Mouse (Mus musculus): ENCODE data around the gene Sugct. TPM values are rescaled to one million over a fixed set of nuclear protein-coding genes. Genes with fewer than 3 reads are reported as not detected.

Gene Sugct
- polyA plus RNA-seq, 1 experiment from 2014 or later, result 5.7 TPM

- whole genome bisulfite sequencing, result 60% methylated on average over 2 of the region's 2 CpGs
- Histone ChIP-seq H3K4me2 (no peak overlapping the region), H3K9me3 (no peaks in the 10 kb centered on the region), H3K9ac (no peak overlapping the region), H3K4me3 (no peak overlapping the region), H3K36me3 (no peaks in the 10 kb centered on the region), H3K27ac (no peak overlapping the region), H3K4me1 (peaks cover 24% of the 10 kb centered on the region), H3K27me3 (no peaks in the 10 kb centered on the region)
- ATAC-seq (ENCODE audit: borderline replicate concordance, extremely low read depth, low FRiP score, low TSS enrichment), result no peak
Observed at GRCm38 (mm10) chr13:17081618-17082017, 613.7 kb downstream of the Sugct start.

GRCm38 (mm10) chr13:17065552-17065951 lies 629.8 kb downstream of the Sugct start:
- no peak for ATAC-seq (ENCODE audit: borderline replicate concordance, extremely low read depth, low FRiP score, low TSS enrichment)
- H3K9ac ChIP-seq, result no peak overlapping the region
- 71% methylated on average over 3 of the region's 3 CpGs for WGBS
- H3K9me3 ChIP-seq, result no peaks in the 10 kb centered on the region
- no peak overlapping the region for H3K4me2 ChIP-seq
- H3K27me3 ChIP-seq, result no peaks in the 10 kb centered on the region
- H3K36me3 ChIP-seq, result no peaks in the 10 kb centered on the region
- H3K4me3 ChIP-seq, result no peak overlapping the region
- H3K4me1 ChIP-seq, result no peaks in the 10 kb centered on the region
- H3K27ac ChIP-seq, result no peak overlapping the region

- no peaks in the 10 kb centered on the region for H3K9me3 ChIP-seq
Observed at GRCm38 (mm10) chr13:17056650-17057049, 638.7 kb downstream of the Sugct start.

DNA sequence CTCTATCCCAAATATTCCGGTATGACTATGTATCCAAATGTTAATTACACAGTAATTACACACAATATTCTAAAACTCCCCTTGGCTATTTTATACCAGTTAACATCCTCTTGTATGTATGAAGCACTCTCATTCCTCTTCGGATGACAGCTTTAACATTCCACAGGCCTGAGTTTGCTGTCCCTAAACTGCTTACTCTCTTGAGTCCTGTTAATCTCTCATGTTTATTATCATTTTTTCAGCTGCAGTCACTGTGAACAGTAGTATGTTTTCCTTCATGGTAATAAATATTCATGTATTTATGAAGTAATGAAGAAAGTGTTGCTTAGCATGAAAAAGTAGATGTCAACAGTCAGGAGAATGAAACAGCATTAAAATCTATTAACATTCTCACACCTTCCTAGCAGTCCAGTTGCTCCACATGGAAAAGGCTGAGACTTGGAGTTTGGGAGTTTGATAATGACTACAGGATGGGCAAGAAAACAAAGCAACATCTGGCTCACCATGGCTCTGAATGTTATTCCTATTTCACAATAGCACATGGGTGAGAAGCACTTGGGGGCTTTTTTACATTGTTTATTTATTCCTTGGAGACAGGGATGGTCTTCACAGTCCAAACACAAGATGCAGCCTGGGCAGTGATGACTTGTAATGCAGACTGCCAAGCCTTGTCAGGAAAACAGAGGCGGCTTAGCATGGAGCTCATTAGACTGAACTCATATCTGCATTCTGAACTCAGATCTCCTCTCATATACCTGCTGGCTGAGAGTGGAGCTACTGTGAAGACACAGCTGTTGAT lies 651.7 kb downstream of the Sugct start:
- H3K4me1 ChIP-seq, result no peaks in the 10 kb centered on the region
- no peak overlapping the region for H3K9ac ChIP-seq
- no peaks in the 10 kb centered on the region for H3K27me3 ChIP-seq
- H3K27ac ChIP-seq, result no peak overlapping the region
- 60% methylated on average over 3 of the region's 3 CpGs for WGBS
- no peaks in the 10 kb centered on the region for H3K36me3 ChIP-seq
- H3K9me3 ChIP-seq, result no peaks in the 10 kb centered on the region
- peak; percentile 89; the same call in 1 of the 2 replicates for ATAC-seq (ENCODE audit: borderline replicate concordance, extremely low read depth, low FRiP score, low TSS enrichment)
- no peak overlapping the region for H3K4me2 ChIP-seq
- no peak overlapping the region for H3K4me3 ChIP-seq

More at GRCm38 (mm10) chr13:17056650-17057049, 638.7 kb downstream of the Sugct start:
- Histone ChIP-seq H3K4me1 (no peaks in the 10 kb centered on the region), H3K27ac (no peak overlapping the region), H3K27me3 (no peaks in the 10 kb centered on the region), H3K36me3 (no peaks in the 10 kb centered on the region), H3K4me2 (no peak overlapping the region), H3K9ac (no peak overlapping the region), H3K4me3 (no peak overlapping the region)
- WGBS, result 85% methylated on average over 2 of the region's 2 CpGs
- ATAC-seq (ENCODE audit: borderline replicate concordance, extremely low read depth, low FRiP score, low TSS enrichment), result no peak

DNA sequence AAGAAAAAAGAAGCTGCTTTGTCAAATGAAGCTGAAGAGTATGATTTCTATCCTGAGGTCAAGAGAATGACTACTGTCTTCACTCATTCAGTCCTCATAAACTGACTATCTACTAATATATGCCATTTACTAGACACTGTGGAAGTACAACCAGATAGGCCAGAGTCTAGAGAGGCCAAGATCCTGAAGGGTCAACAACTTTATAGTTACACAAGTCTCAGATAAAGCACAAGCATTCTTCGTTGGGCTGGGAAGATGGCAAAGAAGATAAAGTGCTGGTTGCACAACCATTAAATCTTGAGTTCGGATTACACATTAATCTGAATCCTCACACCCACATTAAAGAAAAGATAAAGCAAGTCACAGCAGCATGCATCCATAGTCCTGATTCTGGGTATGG lies 653.0 kb downstream of the Sugct start:
- Histone ChIP-seq H3K4me3 (no peak overlapping the region), H3K27me3 (no peaks in the 10 kb centered on the region), H3K4me1 (no peaks in the 10 kb centered on the region), H3K36me3 (no peaks in the 10 kb centered on the region), H3K27ac (no peak overlapping the region), H3K9me3 (no peaks in the 10 kb centered on the region), H3K4me2 (no peak overlapping the region), H3K9ac (no peak overlapping the region)
- 61% methylated on average over 2 of the region's 2 CpGs for WGBS
- no peak for ATAC-seq (ENCODE audit: borderline replicate concordance, extremely low read depth, low FRiP score, low TSS enrichment)

DNA sequence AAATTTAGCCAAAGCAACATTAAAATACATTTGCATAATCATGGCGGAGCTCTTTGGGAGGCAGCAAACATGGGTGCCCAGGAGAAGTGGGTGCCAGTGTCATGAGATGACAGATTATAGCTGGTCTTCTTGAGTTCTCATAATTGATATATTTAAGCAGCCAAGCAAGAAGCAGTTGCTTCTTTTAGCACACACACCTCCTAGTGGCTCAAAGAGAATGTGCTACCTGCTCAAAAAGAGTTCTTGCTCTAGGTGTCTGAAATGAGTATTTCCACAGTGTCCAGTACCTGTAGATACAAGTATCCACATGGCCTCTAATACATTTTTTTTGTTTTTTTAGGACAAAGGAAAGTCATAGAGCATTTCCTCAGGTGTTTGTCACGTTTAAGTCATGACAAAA lies 655.6 kb downstream of the Sugct start:
- Histone ChIP-seq H3K27me3 (no peaks in the 10 kb centered on the region), H3K4me1 (no peaks in the 10 kb centered on the region), H3K4me3 (no peak overlapping the region), H3K9ac (no peak overlapping the region), H3K36me3 (no peaks in the 10 kb centered on the region), H3K27ac (no peak overlapping the region), H3K9me3 (no peaks in the 10 kb centered on the region), H3K4me2 (no peak overlapping the region)
- ATAC-seq (ENCODE audit: borderline replicate concordance, extremely low read depth, low FRiP score, low TSS enrichment), result no peak
- 80% methylated on average over 2 of the region's 2 CpGs for WGBS

GRCm38 (mm10) chr13:17038341-17038740 lies 657.0 kb downstream of the Sugct start:
- no peak overlapping the region for H3K4me3 ChIP-seq
- no peaks in the 10 kb centered on the region for H3K27me3 ChIP-seq
- no peaks in the 10 kb centered on the region for H3K36me3 ChIP-seq
- no peak overlapping the region for H3K27ac ChIP-seq
- no peak for ATAC-seq (ENCODE audit: borderline replicate concordance, extremely low read depth, low FRiP score, low TSS enrichment)
- no peak overlapping the region for H3K9ac ChIP-seq
- no peak overlapping the region for H3K4me2 ChIP-seq
- no peaks in the 10 kb centered on the region for H3K4me1 ChIP-seq
- WGBS, result 53% methylated on average over 4 of the region's 4 CpGs
- no peaks in the 10 kb centered on the region for H3K9me3 ChIP-seq

DNA sequence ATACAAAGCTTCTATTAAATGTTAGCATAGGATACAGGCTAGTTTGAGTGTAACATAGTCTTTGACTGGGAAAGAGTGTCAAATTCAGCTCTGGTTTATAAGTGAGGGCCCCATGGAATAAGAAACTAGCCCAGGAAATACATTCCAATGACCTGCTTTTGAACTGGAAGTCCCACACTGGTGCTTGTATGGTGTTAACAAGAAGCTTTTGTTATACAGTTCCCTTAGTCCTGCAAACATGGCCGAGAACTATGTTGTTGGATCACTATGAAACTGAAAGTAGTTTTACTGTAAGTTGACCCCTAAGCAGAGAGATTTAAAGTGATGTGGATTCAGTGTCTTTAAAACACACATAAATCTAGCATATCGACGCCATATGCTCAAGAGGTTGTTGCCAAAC lies 657.5 kb downstream of the Sugct start:
- Histone ChIP-seq H3K4me3 (no peak overlapping the region), H3K27me3 (no peaks in the 10 kb centered on the region), H3K4me2 (no peak overlapping the region), H3K9ac (no peak overlapping the region), H3K4me1 (no peaks in the 10 kb centered on the region), H3K9me3 (no peaks in the 10 kb centered on the region), H3K27ac (no peak overlapping the region), H3K36me3 (no peaks in the 10 kb centered on the region)
- WGBS, result 55% methylated on average over 3 of the region's 3 CpGs
- no peak for ATAC-seq (ENCODE audit: borderline replicate concordance, extremely low read depth, low FRiP score, low TSS enrichment)

- Histone ChIP-seq H3K4me1 (no peaks in the 10 kb centered on the region), H3K4me2 (no peak overlapping the region), H3K9me3 (no peaks in the 10 kb centered on the region), H3K4me3 (no peak overlapping the region), H3K36me3 (no peaks in the 10 kb centered on the region), H3K27ac (no peak overlapping the region), H3K27me3 (no peaks in the 10 kb centered on the region), H3K9ac (no peak overlapping the region)
- WGBS, result 48% methylated on average over 1 of the region's 1 CpGs
- no peak for ATAC-seq (ENCODE audit: borderline replicate concordance, extremely low read depth, low FRiP score, low TSS enrichment)
Observed at GRCm38 (mm10) chr13:17030761-17031160, 664.6 kb downstream of the Sugct start.

DNA sequence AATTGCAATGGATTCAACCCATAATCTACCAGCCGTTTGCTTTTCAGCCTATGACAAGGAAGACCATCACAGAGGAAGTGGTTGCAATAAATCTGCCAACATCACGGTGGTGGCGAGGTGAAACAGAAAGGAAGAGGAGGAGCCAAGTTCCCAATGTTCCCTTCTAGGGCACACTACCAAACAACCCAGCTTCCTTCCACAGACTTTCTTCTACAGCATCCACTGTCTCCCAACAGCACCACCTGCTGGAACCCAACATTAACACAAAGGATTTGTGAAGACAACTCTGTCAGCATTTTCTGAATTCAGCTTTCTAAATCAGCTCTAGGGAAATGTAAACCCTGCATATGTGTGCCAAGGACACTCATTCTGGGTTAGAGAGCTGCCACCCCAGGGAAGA lies 666.8 kb downstream of the Sugct start:
- H3K9me3 ChIP-seq, result no peaks in the 10 kb centered on the region
- no peaks in the 10 kb centered on the region for H3K36me3 ChIP-seq
- no peak overlapping the region for H3K4me3 ChIP-seq
- no peak overlapping the region for H3K9ac ChIP-seq
- H3K4me2 ChIP-seq, result no peak overlapping the region
- no peak overlapping the region for H3K27ac ChIP-seq
- H3K27me3 ChIP-seq, result no peaks in the 10 kb centered on the region
- no peaks in the 10 kb centered on the region for H3K4me1 ChIP-seq
- ATAC-seq (ENCODE audit: borderline replicate concordance, extremely low read depth, low FRiP score, low TSS enrichment), result peak; percentile 64; the same call in 1 of the 2 replicates
- WGBS, result 24% methylated on average over 3 of the region's 3 CpGs

GRCm38 (mm10) chr13:17027846-17028529 lies 667.4 kb downstream of the Sugct start:
- H3K36me3 ChIP-seq, result no peaks in the 10 kb centered on the region
- no peaks in the 10 kb centered on the region for H3K27me3 ChIP-seq
- H3K9ac ChIP-seq, result no peak overlapping the region
- peak; percentile 77; the same call in 1 of the 2 replicates for ATAC-seq (ENCODE audit: borderline replicate concordance, extremely low read depth, low FRiP score, low TSS enrichment)
- no peak overlapping the region for H3K4me2 ChIP-seq
- H3K4me3 ChIP-seq, result no peak overlapping the region
- H3K9me3 ChIP-seq, result no peaks in the 10 kb centered on the region
- no peak overlapping the region for H3K27ac ChIP-seq
- whole genome bisulfite sequencing, result 87% methylated on average over 4 of the region's 4 CpGs
- no peaks in the 10 kb centered on the region for H3K4me1 ChIP-seq

DNA sequence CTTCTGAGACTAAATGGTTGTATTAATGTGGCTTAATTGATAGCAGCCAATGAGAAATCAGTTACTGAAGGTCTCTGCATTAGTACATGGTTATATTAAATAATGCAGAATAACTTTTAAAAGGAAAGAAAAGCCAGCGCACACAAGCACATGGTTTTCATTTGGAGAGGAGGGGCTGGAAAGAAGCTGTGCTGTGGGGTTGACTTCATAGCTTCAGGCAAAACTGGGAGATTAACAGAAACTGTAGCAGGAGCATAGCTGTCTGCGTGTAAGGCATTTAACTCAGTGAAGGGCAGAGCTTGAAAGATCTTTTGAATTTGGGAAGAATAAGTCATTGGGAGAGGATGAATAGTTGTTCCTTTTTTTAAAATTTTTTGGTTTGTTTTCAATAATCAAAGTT lies 668.4 kb downstream of the Sugct start:
- no peaks in the 10 kb centered on the region for H3K27me3 ChIP-seq
- no peaks in the 10 kb centered on the region for H3K36me3 ChIP-seq
- no peak overlapping the region for H3K27ac ChIP-seq
- H3K9ac ChIP-seq, result no peak overlapping the region
- no peak for ATAC-seq (ENCODE audit: borderline replicate concordance, extremely low read depth, low FRiP score, low TSS enrichment)
- whole genome bisulfite sequencing, result 78% methylated on average over 2 of the region's 2 CpGs
- H3K4me2 ChIP-seq, result no peak overlapping the region
- no peak overlapping the region for H3K4me3 ChIP-seq
- H3K9me3 ChIP-seq, result no peaks in the 10 kb centered on the region
- no peaks in the 10 kb centered on the region for H3K4me1 ChIP-seq

All from lung, embryonic 15.5 days (tissue).